Mouse (Mus musculus): ENCODE data around the gene Slc9a9. TPM values are rescaled to one million over a fixed set of nuclear protein-coding genes. Genes with fewer than 3 reads are reported as not detected.
A peak's percentile ranks its signal among the peaks of the same experiment; 100 is the strongest.

The Slc9a9 gene
- polyA plus RNA-seq, 1 experiment from 2014 or later: 5.1 TPM

- Histone ChIP-seq H3K4me3 (no peak overlapping the region), H3K9me3 (no peaks in the 10 kb centered on the region), H3K4me2 (no peak overlapping the region), H3K36me3 (no peaks in the 10 kb centered on the region), H3K27ac (replicated peaks) (no peak overlapping the region), H3K9ac (no peak overlapping the region), H3K27me3 (no peaks in the 10 kb centered on the region), H3K4me1 (replicated peaks) (peaks cover 18% of the 10 kb centered on the region)
- 52% methylated on average over 12 of the region's 12 CpGs for WGBS
- ATAC-seq (ENCODE audit: low FRiP score, low read depth): no peak
These were observed 406.1 kb downstream of the Slc9a9 start for GRCm38 (mm10) chr9:95075856-95076255.

GRCm38 (mm10) chr9:95077938-95078337, 408.2 kb downstream of the Slc9a9 start:
- no peak overlapping the region for H3K27ac ChIP-seq (replicated peaks)
- H3K9ac ChIP-seq: no peak overlapping the region
- H3K4me2 ChIP-seq: no peak overlapping the region
- no peaks in the 10 kb centered on the region for H3K27me3 ChIP-seq
- H3K9me3 ChIP-seq: no peaks in the 10 kb centered on the region
- no peak for ATAC-seq (ENCODE audit: low FRiP score, low read depth)
- H3K4me1 ChIP-seq (replicated peaks): peaks cover 16% of the 10 kb centered on the region
- H3K36me3 ChIP-seq: no peaks in the 10 kb centered on the region
- no peak overlapping the region for H3K4me3 ChIP-seq
- 67% methylated on average over 5 of the region's 5 CpGs for WGBS

GRCm38 (mm10) chr9:95078626-95079025, 408.9 kb downstream of the Slc9a9 start:
- Histone ChIP-seq H3K4me3 (no peak overlapping the region), H3K4me2 (no peak overlapping the region), H3K36me3 (no peaks in the 10 kb centered on the region), H3K4me1 (replicated peaks) (peaks cover 13% of the 10 kb centered on the region), H3K9ac (no peak overlapping the region), H3K27ac (replicated peaks) (no peak overlapping the region), H3K9me3 (no peaks in the 10 kb centered on the region), H3K27me3 (no peaks in the 10 kb centered on the region)
- 63% methylated on average over 3 of the region's 3 CpGs for WGBS
- ATAC-seq (ENCODE audit: low FRiP score, low read depth): no peak

- no peak for ATAC-seq (ENCODE audit: low FRiP score, low read depth)
- no peak overlapping the region for H3K4me3 ChIP-seq
- peaks cover 8% of the 10 kb centered on the region; the same call in 1 of the 2 replicates for H3K4me1 ChIP-seq (replicated peaks)
- no peak overlapping the region for H3K9ac ChIP-seq
- no peaks in the 10 kb centered on the region for H3K36me3 ChIP-seq
- H3K27ac ChIP-seq (replicated peaks): no peak overlapping the region
- no peaks in the 10 kb centered on the region for H3K27me3 ChIP-seq
- H3K4me2 ChIP-seq: no peak overlapping the region
- no peaks in the 10 kb centered on the region for H3K9me3 ChIP-seq
These were observed 410.2 kb downstream of the Slc9a9 start for GRCm38 (mm10) chr9:95079951-95080350.

GRCm38 (mm10) chr9:95086109-95086821, 416.6 kb downstream of the Slc9a9 start:
- no peak overlapping the region for H3K27ac ChIP-seq (replicated peaks)
- H3K9me3 ChIP-seq: no peaks in the 10 kb centered on the region
- no peaks in the 10 kb centered on the region for H3K36me3 ChIP-seq
- no peak overlapping the region for H3K4me3 ChIP-seq
- WGBS: 36% methylated on average over 8 of the region's 8 CpGs
- no peak for ATAC-seq (ENCODE audit: low FRiP score, low read depth)
- no peak overlapping the region for H3K9ac ChIP-seq
- peaks cover 11% of the 10 kb centered on the region; the same call in 1 of the 2 replicates for H3K4me1 ChIP-seq (replicated peaks)
- H3K4me2 ChIP-seq: no peak overlapping the region
- no peaks in the 10 kb centered on the region for H3K27me3 ChIP-seq

- Histone ChIP-seq H3K27ac (replicated peaks) (no peak overlapping the region), H3K9ac (no peak overlapping the region), H3K9me3 (no peaks in the 10 kb centered on the region), H3K4me2 (no peak overlapping the region), H3K36me3 (no peaks in the 10 kb centered on the region), H3K4me3 (no peak overlapping the region), H3K27me3 (no peaks in the 10 kb centered on the region), H3K4me1 (replicated peaks) (peaks cover 11% of the 10 kb centered on the region; the same call in 1 of the 2 replicates)
- 96% methylated on average over 4 of the region's 4 CpGs for WGBS
- no peak for ATAC-seq (ENCODE audit: low FRiP score, low read depth)
These were observed 418.5 kb downstream of the Slc9a9 start for GRCm38 (mm10) chr9:95088221-95088620.

GRCm38 (mm10) chr9:95089050-95089449, 419.3 kb downstream of the Slc9a9 start:
- 22% methylated on average over 6 of the region's 6 CpGs for WGBS

GRCm38 (mm10) chr9:95096486-95096885, 426.8 kb downstream of the Slc9a9 start:
- Histone ChIP-seq H3K36me3 (no peaks in the 10 kb centered on the region), H3K27ac (replicated peaks) (no peak overlapping the region), H3K4me1 (replicated peaks) (no peaks in the 10 kb centered on the region), H3K4me2 (no peak overlapping the region), H3K9ac (no peak overlapping the region), H3K9me3 (no peaks in the 10 kb centered on the region), H3K27me3 (no peaks in the 10 kb centered on the region), H3K4me3 (no peak overlapping the region)
- no peak for ATAC-seq (ENCODE audit: low FRiP score, low read depth)
- 90% methylated on average over 3 of the region's 3 CpGs for WGBS

More at GRCm38 (mm10) chr9:95089050-95089449, 419.3 kb downstream of the Slc9a9 start:
- peak; percentile 82 for ATAC-seq (ENCODE audit: low FRiP score, low read depth)
- Histone ChIP-seq H3K9ac (no peak overlapping the region), H3K36me3 (no peaks in the 10 kb centered on the region), H3K9me3 (no peaks in the 10 kb centered on the region), H3K27me3 (no peaks in the 10 kb centered on the region), H3K4me1 (replicated peaks) (peaks cover 11% of the 10 kb centered on the region; the same call in 1 of the 2 replicates), H3K4me3 (no peak overlapping the region), H3K4me2 (no peak overlapping the region), H3K27ac (replicated peaks) (no peak overlapping the region)

GRCm38 (mm10) chr9:95105768-95106167, 436.1 kb downstream of the Slc9a9 start:
- H3K4me2 ChIP-seq: no peak overlapping the region
- no peak for ATAC-seq (ENCODE audit: low FRiP score, low read depth)
- no peak overlapping the region for H3K9ac ChIP-seq
- H3K9me3 ChIP-seq: no peaks in the 10 kb centered on the region
- H3K4me1 ChIP-seq (replicated peaks): no peaks in the 10 kb centered on the region
- H3K27ac ChIP-seq (replicated peaks): no peak overlapping the region
- no peaks in the 10 kb centered on the region for H3K27me3 ChIP-seq
- H3K36me3 ChIP-seq: no peaks in the 10 kb centered on the region
- H3K4me3 ChIP-seq: no peak overlapping the region
- WGBS: 95% methylated on average over 6 of the region's 6 CpGs

GRCm38 (mm10) chr9:95109799-95110198, 440.1 kb downstream of the Slc9a9 start:
- Histone ChIP-seq H3K4me3 (no peak overlapping the region), H3K27ac (replicated peaks) (no peak overlapping the region), H3K4me1 (replicated peaks) (no peaks in the 10 kb centered on the region), H3K36me3 (no peaks in the 10 kb centered on the region), H3K9ac (no peak overlapping the region), H3K9me3 (no peaks in the 10 kb centered on the region), H3K27me3 (no peaks in the 10 kb centered on the region), H3K4me2 (no peak overlapping the region)
- ATAC-seq (ENCODE audit: low FRiP score, low read depth): no peak

- no peaks in the 10 kb centered on the region for H3K36me3 ChIP-seq
- no peaks in the 10 kb centered on the region for H3K4me1 ChIP-seq (replicated peaks)
- no peak for ATAC-seq (ENCODE audit: low FRiP score, low read depth)
- H3K27me3 ChIP-seq: no peaks in the 10 kb centered on the region
- no peak overlapping the region for H3K4me2 ChIP-seq
- no peak overlapping the region for H3K4me3 ChIP-seq
- WGBS: 62% methylated on average over 5 of the region's 5 CpGs
- H3K9me3 ChIP-seq: no peaks in the 10 kb centered on the region
- H3K9ac ChIP-seq: no peak overlapping the region
- no peak overlapping the region for H3K27ac ChIP-seq (replicated peaks)
These were observed 441.1 kb downstream of the Slc9a9 start for GRCm38 (mm10) chr9:95110768-95111167.

- no peaks in the 10 kb centered on the region for H3K36me3 ChIP-seq
- 86% methylated on average over 1 of the region's 1 CpGs for WGBS
- no peak overlapping the region for H3K9ac ChIP-seq
- H3K4me1 ChIP-seq (replicated peaks): no peaks in the 10 kb centered on the region
- no peak overlapping the region for H3K4me3 ChIP-seq
- H3K27ac ChIP-seq (replicated peaks): no peak overlapping the region
- ATAC-seq (ENCODE audit: low FRiP score, low read depth): no peak
- no peak overlapping the region for H3K4me2 ChIP-seq
- no peaks in the 10 kb centered on the region for H3K27me3 ChIP-seq
- H3K9me3 ChIP-seq: no peaks in the 10 kb centered on the region
These were observed 442.0 kb downstream of the Slc9a9 start for GRCm38 (mm10) chr9:95111732-95112131.
